Mouse (Mus musculus): ENCODE data around the gene Etnk2. TPM values are rescaled to one million over a fixed set of nuclear protein-coding genes. Genes with fewer than 3 reads are reported as not detected.
A peak's percentile ranks its signal among the peaks of the same experiment; 100 is the strongest.

Gene Etnk2
- polyA plus RNA-seq, 1 experiment, result 5.4 TPM

DNA sequence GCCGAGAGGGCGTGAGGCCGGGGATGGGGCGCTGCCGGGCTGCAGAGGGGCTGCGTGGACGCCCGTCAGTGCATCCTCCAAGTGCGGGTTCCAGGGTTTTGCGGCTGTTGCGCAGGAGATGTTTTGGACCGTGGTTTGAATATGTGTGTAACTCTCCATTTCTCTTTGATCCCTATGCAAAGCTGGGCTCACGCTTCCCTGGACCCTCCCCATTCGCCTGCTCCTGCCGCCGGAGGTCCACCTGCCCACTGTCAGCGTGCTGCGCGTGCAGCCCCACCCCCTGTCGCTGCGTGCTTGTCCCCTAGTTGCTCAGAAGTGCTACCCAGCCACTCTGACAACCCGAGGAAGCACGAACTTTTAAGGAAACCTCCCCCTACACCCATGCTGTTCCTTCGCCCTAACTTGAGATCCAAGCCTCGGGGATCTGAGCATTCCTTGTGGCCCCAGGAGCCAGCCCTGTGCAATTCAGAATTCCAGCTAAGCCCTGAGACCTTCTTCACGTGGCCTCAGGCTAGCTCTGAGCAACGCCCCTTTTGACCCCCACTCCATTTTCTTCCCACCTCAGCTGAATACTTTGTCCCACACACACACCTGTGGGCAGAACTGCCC is 754 bp downstream of the Etnk2 start:
- no peak for DNase-seq
- TF ChIP-seq POLR2A (IDR thresholded peaks at IDR 0.05; ENCODE audit: low read depth, low read length) (no peak), CTCF (conservative IDR thresholded peaks at IDR 0.05; ENCODE audit: insufficient read depth, insufficient read length, low read depth, low read length) (no peak)
- H3K4me3 ChIP-seq (ENCODE audit: insufficient read depth, low read depth, low read length), result peak overlapping the region; percentile 60
- 11% methylated on average over 27 of the region's 27 CpGs for WGBS
- 0 out of 2 replicates have a peak, but pooled peaks cover 2% of the 10 kb centered on the region for H3K4me1 ChIP-seq (ENCODE audit: control insufficient read depth, insufficient read depth, low read length)
- no peak overlapping the region for H3K27ac ChIP-seq (ENCODE audit: insufficient read depth, low read depth, low read length)
- no peaks in the 10 kb centered on the region for H3K36me3 ChIP-seq (ENCODE audit: control insufficient read depth, insufficient read depth, low read length)
- H3K27me3 ChIP-seq (replicated peaks; ENCODE audit: control insufficient read depth, insufficient read depth, low read length), result no peaks in the 10 kb centered on the region

- 80% methylated on average over 2 of the region's 2 CpGs for WGBS
- no peak for DNase-seq
- H3K4me1 ChIP-seq (ENCODE audit: control insufficient read depth, insufficient read depth, low read length), result 0 out of 2 replicates have a peak, but pooled peaks cover 2% of the 10 kb centered on the region
- no peak for TF ChIP-seq POLR2A (IDR thresholded peaks at IDR 0.05; ENCODE audit: low read depth, low read length)
- TF ChIP-seq CTCF (conservative IDR thresholded peaks at IDR 0.05; ENCODE audit: insufficient read depth, insufficient read length, low read depth, low read length), result no peak
- H3K27ac ChIP-seq (ENCODE audit: insufficient read depth, low read depth, low read length), result no peak overlapping the region
- H3K36me3 ChIP-seq (ENCODE audit: control insufficient read depth, insufficient read depth, low read length), result no peaks in the 10 kb centered on the region
- H3K27me3 ChIP-seq (replicated peaks; ENCODE audit: control insufficient read depth, insufficient read depth, low read length), result no peaks in the 10 kb centered on the region
- H3K4me3 ChIP-seq (ENCODE audit: insufficient read depth, low read depth, low read length), result no peak overlapping the region
Observed at GRCm38 (mm10) chr1:133364890-133365289, 1.5 kb downstream of the Etnk2 start.

- Histone ChIP-seq H3K4me1 (ENCODE audit: control insufficient read depth, insufficient read depth, low read length) (0 out of 2 replicates have a peak, but pooled peaks cover 2% of the 10 kb centered on the region), H3K36me3 (ENCODE audit: control insufficient read depth, insufficient read depth, low read length) (no peaks in the 10 kb centered on the region), H3K27ac (ENCODE audit: insufficient read depth, low read depth, low read length) (no peak overlapping the region), H3K27me3 (replicated peaks; ENCODE audit: control insufficient read depth, insufficient read depth, low read length) (no peaks in the 10 kb centered on the region), H3K4me3 (ENCODE audit: insufficient read depth, low read depth, low read length) (no peak overlapping the region)
- 72% methylated on average over 10 of the region's 10 CpGs for WGBS
- no peak for TF ChIP-seq POLR2A (IDR thresholded peaks at IDR 0.05; ENCODE audit: low read depth, low read length)
- DNase-seq, result no peak
Observed at GRCm38 (mm10) chr1:133366951-133367605, 3.7 kb downstream of the Etnk2 start.

GRCm38 (mm10) chr1:133367606-133368488 is 4.5 kb downstream of the Etnk2 start:
- no peak for DNase-seq
- H3K36me3 ChIP-seq (ENCODE audit: control insufficient read depth, insufficient read depth, low read length), result no peaks in the 10 kb centered on the region
- H3K4me3 ChIP-seq (ENCODE audit: insufficient read depth, low read depth, low read length), result no peak overlapping the region
- H3K27ac ChIP-seq (ENCODE audit: insufficient read depth, low read depth, low read length), result no peak overlapping the region
- 53% methylated on average over 11 of the region's 11 CpGs for WGBS
- TF ChIP-seq POLR2A (IDR thresholded peaks at IDR 0.05; ENCODE audit: low read depth, low read length) (no peak), CTCF (conservative IDR thresholded peaks at IDR 0.05; ENCODE audit: insufficient read depth, insufficient read length, low read depth, low read length) (no peak)
- H3K4me1 ChIP-seq (ENCODE audit: control insufficient read depth, insufficient read depth, low read length), result 0 out of 2 replicates have a peak, but pooled peaks cover 2% of the 10 kb centered on the region
- no peaks in the 10 kb centered on the region for H3K27me3 ChIP-seq (replicated peaks; ENCODE audit: control insufficient read depth, insufficient read depth, low read length)

DNA sequence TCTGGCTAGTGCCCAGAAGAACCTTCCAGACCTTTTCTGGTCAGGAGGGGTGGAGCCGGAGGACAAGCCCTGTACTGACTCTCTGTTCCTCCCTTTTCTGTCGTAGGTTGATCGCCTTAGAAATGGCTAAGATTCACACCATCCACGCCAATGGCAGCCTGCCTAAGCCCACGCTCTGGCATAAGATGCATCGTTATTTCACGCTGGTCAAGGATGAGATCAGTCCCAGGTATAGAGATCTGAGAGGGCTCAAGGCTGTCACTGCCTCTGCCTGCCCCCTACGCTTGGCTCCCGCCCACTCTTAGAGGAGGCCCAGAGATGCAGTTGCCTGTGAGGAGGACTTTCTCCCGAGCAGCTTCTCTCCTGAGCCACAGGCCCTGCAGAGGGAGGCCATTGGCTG is 5.3 kb downstream of the Etnk2 start:
- no peak for TF ChIP-seq POLR2A (IDR thresholded peaks at IDR 0.05; ENCODE audit: low read depth, low read length)
- TF ChIP-seq CTCF (conservative IDR thresholded peaks at IDR 0.05; ENCODE audit: insufficient read depth, insufficient read length, low read depth, low read length), result no peak

DNA sequence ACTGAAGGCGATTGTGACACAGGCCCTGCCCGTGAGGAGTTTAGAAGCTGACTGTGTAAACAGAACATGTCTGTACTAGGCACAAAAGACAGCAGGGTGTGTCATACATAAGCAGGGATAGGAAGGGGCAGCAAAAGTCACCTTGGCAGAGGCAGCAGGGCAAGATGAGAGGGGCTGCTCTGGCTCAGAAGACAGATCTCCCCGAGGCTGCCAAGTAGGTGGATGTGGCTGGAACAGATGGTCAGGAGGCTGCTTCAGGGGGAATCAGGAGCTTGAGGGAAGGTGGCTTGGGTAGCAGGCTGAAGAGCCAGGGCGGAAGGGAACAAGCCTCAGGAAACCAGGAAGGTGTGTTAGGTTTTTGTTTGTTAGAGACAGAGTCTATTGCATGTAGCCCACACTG is 7.0 kb downstream of the Etnk2 start:
- Histone ChIP-seq H3K27ac (ENCODE audit: insufficient read depth, low read depth, low read length) (no peak overlapping the region), H3K36me3 (ENCODE audit: control insufficient read depth, insufficient read depth, low read length) (no peaks in the 10 kb centered on the region), H3K4me1 (ENCODE audit: control insufficient read depth, insufficient read depth, low read length) (peaks cover 2% of the 10 kb centered on the region; the same call in 1 of the 2 replicates), H3K27me3 (replicated peaks; ENCODE audit: control insufficient read depth, insufficient read depth, low read length) (no peaks in the 10 kb centered on the region), H3K4me3 (ENCODE audit: insufficient read depth, low read depth, low read length) (no peak overlapping the region)
- WGBS, result 81% methylated on average over 4 of the region's 4 CpGs
- no peak for DNase-seq
- TF ChIP-seq POLR2A (IDR thresholded peaks at IDR 0.05; ENCODE audit: low read depth, low read length), result no peak
- TF ChIP-seq CTCF (conservative IDR thresholded peaks at IDR 0.05; ENCODE audit: insufficient read depth, insufficient read length, low read depth, low read length), result no peak

More for the DNA sequence above, 5.3 kb downstream of the Etnk2 start:
- no peak overlapping the region for H3K4me3 ChIP-seq (ENCODE audit: insufficient read depth, low read depth, low read length)
- H3K4me1 ChIP-seq (ENCODE audit: control insufficient read depth, insufficient read depth, low read length), result no peaks in the 10 kb centered on the region
- no peaks in the 10 kb centered on the region for H3K27me3 ChIP-seq (replicated peaks; ENCODE audit: control insufficient read depth, insufficient read depth, low read length)
- 82% methylated on average over 10 of the region's 10 CpGs for WGBS
- H3K36me3 ChIP-seq (ENCODE audit: control insufficient read depth, insufficient read depth, low read length), result no peaks in the 10 kb centered on the region
- DNase-seq, result no peak
- H3K27ac ChIP-seq (ENCODE audit: insufficient read depth, low read depth, low read length), result no peak overlapping the region

DNA sequence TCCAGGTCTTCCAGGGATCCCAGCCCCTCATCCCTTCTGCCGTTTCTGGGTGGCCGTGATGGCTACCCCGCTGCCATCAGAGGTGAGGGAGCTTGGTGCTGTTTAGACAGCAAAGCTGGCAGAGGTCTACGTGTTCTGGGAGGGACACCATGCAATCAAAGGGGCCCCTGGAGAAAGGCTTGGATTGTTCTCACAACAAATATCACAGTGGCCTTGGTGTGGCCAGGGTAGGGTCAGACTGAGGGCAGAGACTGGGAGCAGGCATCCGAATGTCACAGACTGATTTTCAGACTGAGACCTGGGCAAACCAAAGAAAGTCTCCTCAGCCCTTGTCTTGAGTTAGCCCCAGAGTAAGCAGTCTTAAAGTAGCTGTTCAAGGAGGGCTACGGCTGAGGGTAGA is 8.1 kb downstream of the Etnk2 start:
- no peak overlapping the region for H3K4me3 ChIP-seq (ENCODE audit: insufficient read depth, low read depth, low read length)
- no peaks in the 10 kb centered on the region for H3K36me3 ChIP-seq (ENCODE audit: control insufficient read depth, insufficient read depth, low read length)
- no peaks in the 10 kb centered on the region for H3K27me3 ChIP-seq (replicated peaks; ENCODE audit: control insufficient read depth, insufficient read depth, low read length)
- H3K4me1 ChIP-seq (ENCODE audit: control insufficient read depth, insufficient read depth, low read length), result peaks cover 10% of the 10 kb centered on the region; the same call in 1 of the 2 replicates
- TF ChIP-seq POLR2A (IDR thresholded peaks at IDR 0.05; ENCODE audit: low read depth, low read length) (no peak), CTCF (conservative IDR thresholded peaks at IDR 0.05; ENCODE audit: insufficient read depth, insufficient read length, low read depth, low read length) (no peak)
- H3K27ac ChIP-seq (ENCODE audit: insufficient read depth, low read depth, low read length), result no peak overlapping the region
- DNase-seq, result no peak
- WGBS, result 87% methylated on average over 6 of the region's 6 CpGs

Data from kidney, adult 2 months (tissue).